Mouse (Mus musculus): ENCODE measurements around the gene Fam19a2.

Fam19a2 gene

DNA sequence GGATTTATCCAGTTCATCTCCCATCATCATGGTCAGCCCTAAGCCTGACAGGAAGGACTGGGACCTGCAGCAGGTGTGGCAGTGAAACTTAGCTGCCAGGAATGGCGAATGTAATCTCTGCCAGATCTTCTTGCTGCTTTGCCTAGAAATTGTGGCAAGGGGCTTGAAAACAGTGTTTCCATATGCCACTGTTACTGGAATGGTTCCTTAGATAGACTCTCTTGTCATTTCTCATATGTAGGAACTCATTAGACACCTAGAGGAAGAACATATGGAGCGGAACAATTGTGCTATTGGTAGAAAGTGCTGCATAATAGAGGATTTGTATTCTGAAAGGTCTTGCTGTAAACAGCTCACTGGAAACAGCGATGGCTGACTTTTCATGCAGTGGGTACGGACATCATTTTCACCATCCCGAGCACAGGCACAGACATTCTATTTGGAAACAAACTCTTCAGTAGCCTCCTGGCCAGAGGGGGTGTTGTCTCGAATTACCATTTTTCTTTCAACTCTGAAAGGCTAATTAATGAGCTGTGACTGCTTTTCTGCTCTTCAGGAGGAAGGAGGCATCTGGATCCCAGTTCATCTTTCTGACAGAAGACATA lies 488.0 kb downstream of the Fam19a2 start:
- DNase-seq = peak; percentile 8

DNA sequence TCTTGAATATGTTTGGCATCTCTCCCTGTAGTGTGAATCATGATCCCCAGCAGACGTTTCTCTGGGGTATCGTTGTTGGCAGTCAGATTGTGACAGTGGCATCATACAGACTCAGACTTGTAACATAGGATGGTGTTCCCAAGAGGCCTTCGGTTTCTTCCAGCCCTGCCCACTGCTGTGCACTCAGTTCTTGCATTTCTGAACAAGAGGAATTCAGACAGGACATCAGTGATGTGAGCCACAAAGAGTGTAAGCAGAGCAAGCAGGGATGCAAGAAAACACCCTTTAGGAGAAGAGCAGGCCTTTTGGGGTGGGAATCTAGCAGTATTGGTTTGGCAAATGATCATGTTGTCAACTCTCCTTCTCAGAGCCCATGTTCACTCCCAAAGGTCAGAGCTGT lies 489.0 kb downstream of the Fam19a2 start:
- DNase-seq = no peak

DNA sequence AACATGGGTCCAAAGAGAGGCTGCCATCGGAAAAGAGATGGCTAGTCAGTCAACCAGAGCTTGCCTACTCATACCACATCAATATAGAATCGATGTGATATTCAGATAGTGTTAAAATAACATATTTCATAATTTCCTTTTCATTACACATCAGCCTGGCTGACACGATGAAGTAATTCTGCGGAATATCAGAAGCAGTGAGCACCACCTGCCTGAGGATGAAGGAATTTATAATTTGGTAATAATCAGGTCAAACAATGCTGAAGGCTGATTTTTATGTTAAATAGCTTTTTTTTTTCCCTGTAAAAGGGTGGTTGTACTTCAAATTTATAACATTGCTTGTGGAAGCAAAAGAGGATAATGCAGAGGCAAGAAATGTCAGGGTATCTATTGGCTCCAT lies 490.2 kb downstream of the Fam19a2 start:
- no peak for DNase-seq

DNA sequence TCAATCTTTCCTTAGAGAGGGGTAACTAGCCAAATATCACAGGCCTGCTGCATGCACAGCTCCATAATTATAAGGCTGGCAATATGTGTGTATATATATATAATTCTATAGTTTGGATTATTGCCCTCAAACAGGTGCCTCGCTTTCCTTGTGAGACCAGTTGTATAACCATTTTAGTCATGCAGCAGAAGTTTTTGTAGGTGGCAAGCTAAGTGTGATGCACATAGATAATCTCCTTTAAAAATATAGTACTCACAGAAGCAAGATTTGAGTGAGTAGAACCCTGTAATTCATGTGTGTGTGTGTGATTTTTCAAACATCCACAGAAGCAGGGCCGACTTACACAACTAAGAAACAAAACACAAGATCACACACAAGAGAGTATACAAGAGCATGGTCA lies 525.6 kb downstream of the Fam19a2 start:
- no peak for DNase-seq

All from embryo, embryonic 11 days (tissue).